Mouse (Mus musculus) T-helper 1 cell (primary cell): Measurements from ENCODE around the gene Gm572.

Source experiments
- in situ Hi-C: fragments of 300-600 bp; cut with MboI, MseI; formaldehyde crosslinking; loops from one replicate; pipeline ENCODE4 v1.15.1; 2025; ENCODE audit warnings: high pct_unique_total_duplicates

Gm572 gene

GRCm38 (mm10) chr4:148712632-148713031, 69.5 kb downstream of the Gm572 start:
- in situ Hi-C loops = no loop called here

DNA sequence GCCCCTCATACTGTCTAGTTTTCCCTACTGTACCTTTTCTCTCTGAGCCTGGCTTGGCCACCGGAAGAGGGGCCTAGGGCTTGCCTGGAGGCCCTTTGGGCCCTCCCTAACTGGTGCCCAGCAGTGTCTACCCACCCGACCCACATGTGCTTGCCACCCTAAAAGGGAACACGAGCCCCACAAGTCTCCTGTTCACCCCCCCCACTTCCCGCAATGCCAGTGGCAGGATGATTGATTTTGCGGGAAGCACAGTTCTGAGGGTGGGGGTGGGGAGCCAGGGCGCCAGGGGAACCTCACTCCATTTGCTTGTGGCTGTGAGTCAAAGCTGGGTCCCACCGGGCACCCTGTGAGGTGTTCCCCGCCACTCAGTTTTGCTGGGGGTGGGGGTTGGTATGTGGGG, 70.9 kb downstream of the Gm572 start:
- in situ Hi-C loops = no loop called here

- in situ Hi-C loops = no loop called here
Measured at GRCm38 (mm10) chr4:148714739-148715138, 71.6 kb downstream of the Gm572 start.

- in situ Hi-C loops = no loop called here
Measured at GRCm38 (mm10) chr4:148715396-148715795, 72.3 kb downstream of the Gm572 start.
